Comparison of ENCODE assay signal across 8 mouse cellular contexts in genomic region chr11:116814884-116815415, GRCm38 (mm10). TPM values are rescaled to one million over a fixed set of nuclear protein-coding genes. Genes with fewer than 3 reads are reported as not detected.
DNase-seq lines count a peak whose midpoint lies in the region; ATAC-seq and TF ChIP-seq lines count a peak whose summit lies in the region.

No protein-coding gene starts in this region.

- 16% methylated on average over 7 of the region's 7 CpGs for WGBS in embryonic facial prominence, embryonic 15.5 days
- WGBS in intestine, embryonic 14.5 days: 38% methylated on average over 7 of the region's 7 CpGs
- 18% methylated on average over 7 of the region's 7 CpGs for WGBS in neural tube, embryonic 14.5 days

- H3K27me3 ChIP-seq in embryonic facial prominence, embryonic 15.5 days: no peaks in the 10 kb centered on the region
- H3K27me3 ChIP-seq in intestine, embryonic 14.5 days (replicated peaks; ENCODE audit: control insufficient read depth, insufficient read depth, low read length): no peaks in the 10 kb centered on the region
- no peaks in the 10 kb centered on the region for H3K27me3 ChIP-seq in neural tube, embryonic 14.5 days (ENCODE audit: control insufficient read depth, insufficient read depth, low read length)

- H3K9me3 ChIP-seq in embryonic facial prominence, embryonic 15.5 days (replicated peaks): no peaks in the 10 kb centered on the region
- H3K9me3 ChIP-seq in intestine, embryonic 14.5 days (ENCODE audit: control insufficient read depth, low read length): no peaks in the 10 kb centered on the region
- H3K9me3 ChIP-seq in neural tube, embryonic 14.5 days (ENCODE audit: control insufficient read depth, low read length): no peaks in the 10 kb centered on the region

- TF ChIP-seq CTCF in layer of hippocampus, adult 2 months (conservative IDR thresholded peaks at IDR 0.05): no peak

- peak overlapping the region; percentile 24 for H3K4me2 ChIP-seq in embryonic facial prominence, embryonic 15.5 days (replicated peaks)
- H3K4me2 ChIP-seq in intestine, embryonic 14.5 days (ENCODE audit: low read length): no peak overlapping the region
- H3K4me2 ChIP-seq in neural tube, embryonic 14.5 days (ENCODE audit: low read depth, low read length): no peak overlapping the region; the same call in 1 of the 2 replicates

- no peak overlapping the region for H3K9ac ChIP-seq in embryonic facial prominence, embryonic 15.5 days
- 0 out of 2 replicates have a peak overlapping the region, but pooled peaks have one; percentile 20 for H3K9ac ChIP-seq in intestine, embryonic 14.5 days (ENCODE audit: low read length)
- peak overlapping the region; percentile 28 for H3K9ac ChIP-seq in neural tube, embryonic 14.5 days (replicated peaks; ENCODE audit: low read depth, low read length)

- DNase-seq in layer of hippocampus, adult 2 months (ENCODE audit: low spot score in 2 of 2): no peak
- no peak for DNase-seq in layer of hippocampus, postnatal 36 days
- no peak for DNase-seq in intestine, embryonic 14.5 days (ENCODE audit: low spot score)
- no peak for DNase-seq in right cerebral cortex, postnatal 25 days
- DNase-seq in thymus, postnatal 14 days: no peak
- no peak for DNase-seq in cerebellum, postnatal 25 days

- H3K4me1 ChIP-seq in embryonic facial prominence, embryonic 15.5 days: peaks cover 81% of the 10 kb centered on the region
- peaks cover 51% of the 10 kb centered on the region for H3K4me1 ChIP-seq in intestine, embryonic 14.5 days (replicated peaks; ENCODE audit: control insufficient read depth, insufficient read depth, low read length)
- H3K4me1 ChIP-seq in neural tube, embryonic 14.5 days (ENCODE audit: control insufficient read depth, insufficient read depth, low read length): peaks cover 49% of the 10 kb centered on the region

- ATAC-seq in embryonic facial prominence, embryonic 15.5 days (ENCODE audit: insufficient number of reproducible peaks, low FRiP score, low TSS enrichment, low read depth): no peak
- no peak for ATAC-seq in intestine, embryonic 14.5 days (replicated peaks; ENCODE audit: low FRiP score, low TSS enrichment, low read depth)
- no peak for ATAC-seq in neural tube, embryonic 14.5 days (ENCODE audit: low read depth)

- H3K4me3 ChIP-seq in layer of hippocampus, adult 2 months: no peak overlapping the region
- H3K4me3 ChIP-seq in embryonic facial prominence, embryonic 15.5 days (replicated peaks): no peak overlapping the region
- H3K4me3 ChIP-seq in intestine, embryonic 14.5 days (ENCODE audit: low read depth, low read length): no peak overlapping the region
- H3K4me3 ChIP-seq in neural tube, embryonic 14.5 days (ENCODE audit: low read depth, low read length): no peak overlapping the region

- no peaks in the 10 kb centered on the region for H3K36me3 ChIP-seq in embryonic facial prominence, embryonic 15.5 days
- H3K36me3 ChIP-seq in intestine, embryonic 14.5 days (ENCODE audit: control insufficient read depth, insufficient read depth, low read length): no peaks in the 10 kb centered on the region
- H3K36me3 ChIP-seq in neural tube, embryonic 14.5 days (ENCODE audit: control insufficient read depth, insufficient read depth, low read length): no peaks in the 10 kb centered on the region

- H3K27ac ChIP-seq in layer of hippocampus, adult 2 months: peak overlapping the region; percentile 83
- H3K27ac ChIP-seq in embryonic facial prominence, embryonic 15.5 days (replicated peaks): peak overlapping the region; percentile 96
- peak overlapping the region; percentile 89 for H3K27ac ChIP-seq in intestine, embryonic 14.5 days (ENCODE audit: low read depth)
- peak overlapping the region; percentile 94 for H3K27ac ChIP-seq in neural tube, embryonic 14.5 days (ENCODE audit: low read depth, low read length)

RNA-seq across cellular contexts. Expression of gene Mxra7, which starts 12.9 kb away (rescaled TPM):
- 10 to 100 TPM; 20.0 to 23.4 TPM for total RNA-seq in layer of hippocampus, adult 2 months (2021)
- total RNA-seq in layer of hippocampus, postnatal 36 days (2021): 10 to 100 TPM; 22.3 to 22.6 TPM
- 24.8 and 32.3 TPM in 2 replicates for polyA plus RNA-seq in embryonic facial prominence, embryonic 15.5 days (2015; fragmentation: Nextera tagmentation; extraction: Ambion mirVana)
- polyA plus RNA-seq in intestine, embryonic 14.5 days (2014; fragmentation: Nextera tagmentation; extraction: Ambion mirVana): 22.6 and 23.8 TPM in 2 replicates
- polyA plus RNA-seq in neural tube, embryonic 14.5 days (2014; fragmentation: Nextera tagmentation; extraction: Ambion mirVana): 29.9 and 40.4 TPM in 2 replicates

RNA-seq across cellular contexts. Expression of gene Mettl23, which starts 28.1 kb away (rescaled TPM):
- total RNA-seq in layer of hippocampus, adult 2 months (2021): 10 to 100 TPM; 23.0 to 26.8 TPM
- 10 to 100 TPM; 30.3 to 30.4 TPM for total RNA-seq in layer of hippocampus, postnatal 36 days (2021)
- polyA plus RNA-seq in embryonic facial prominence, embryonic 15.5 days (2015; fragmentation: Nextera tagmentation; extraction: Ambion mirVana): 75.9 and 79.9 TPM in 2 replicates
- 70.3 and 81.4 TPM in 2 replicates for polyA plus RNA-seq in intestine, embryonic 14.5 days (2014; fragmentation: Nextera tagmentation; extraction: Ambion mirVana)
- 67.4 and 73.3 TPM in 2 replicates for polyA plus RNA-seq in neural tube, embryonic 14.5 days (2014; fragmentation: Nextera tagmentation; extraction: Ambion mirVana)

RNA-seq across cellular contexts. Expression of gene Jmjd6, which starts 28.3 kb away (rescaled TPM):
- total RNA-seq in layer of hippocampus, adult 2 months (2021): 10 to 100 TPM; 26.2 to 32.2 TPM
- total RNA-seq in layer of hippocampus, postnatal 36 days (2021): 10 to 100 TPM; 35.0 to 44.9 TPM
- 74.1 and 79.1 TPM in 2 replicates for polyA plus RNA-seq in embryonic facial prominence, embryonic 15.5 days (2015; fragmentation: Nextera tagmentation; extraction: Ambion mirVana)
- 82.8 and 85.3 TPM in 2 replicates for polyA plus RNA-seq in intestine, embryonic 14.5 days (2014; fragmentation: Nextera tagmentation; extraction: Ambion mirVana)
- 65.6 and 71.7 TPM in 2 replicates for polyA plus RNA-seq in neural tube, embryonic 14.5 days (2014; fragmentation: Nextera tagmentation; extraction: Ambion mirVana)

RNA-seq across cellular contexts. Expression of gene Mfsd11, which starts 37.3 kb away (rescaled TPM):
- total RNA-seq in layer of hippocampus, adult 2 months (2021): 10 to 100 TPM; 41.0 to 41.6 TPM
- total RNA-seq in layer of hippocampus, postnatal 36 days (2021): 10 to 100 TPM; 38.7 to 51.4 TPM
- polyA plus RNA-seq in embryonic facial prominence, embryonic 15.5 days (2015; fragmentation: Nextera tagmentation; extraction: Ambion mirVana): 44.8 and 51.2 TPM in 2 replicates
- polyA plus RNA-seq in intestine, embryonic 14.5 days (2014; fragmentation: Nextera tagmentation; extraction: Ambion mirVana): 29.1 and 32.6 TPM in 2 replicates
- 40.6 and 53.9 TPM in 2 replicates for polyA plus RNA-seq in neural tube, embryonic 14.5 days (2014; fragmentation: Nextera tagmentation; extraction: Ambion mirVana)

RNA-seq across cellular contexts. Expression of gene Srsf2, which starts 37.9 kb away (rescaled TPM):
- total RNA-seq in layer of hippocampus, adult 2 months (2021): 100 to 1,000 TPM; 163 to 180 TPM
- total RNA-seq in layer of hippocampus, postnatal 36 days (2021): 100 to 1,000 TPM; 170 to 180 TPM
- polyA plus RNA-seq in embryonic facial prominence, embryonic 15.5 days (2015; fragmentation: Nextera tagmentation; extraction: Ambion mirVana): 694 and 715 TPM in 2 replicates
- polyA plus RNA-seq in intestine, embryonic 14.5 days (2014; fragmentation: Nextera tagmentation; extraction: Ambion mirVana): 811 and 855 TPM in 2 replicates
- polyA plus RNA-seq in neural tube, embryonic 14.5 days (2014; fragmentation: Nextera tagmentation; extraction: Ambion mirVana): 591 and 602 TPM in 2 replicates
